Mouse (Mus musculus): ENCODE data around the gene Hist1h3h. TPM values are rescaled to one million over a fixed set of nuclear protein-coding genes. Genes with fewer than 3 reads are reported as not detected.
A peak's percentile ranks its signal among the peaks of the same experiment; 100 is the strongest.
"Not testable (repeated sequence)": the region's sequence is repeated elsewhere in the genome, so short reads cannot be mapped to it uniquely, and the experiment has no call there.

Hist1h3h gene
- polyA plus RNA-seq, 1 experiment from 2014 or later: 5.6 TPM

- H3K27me3 ChIP-seq (ENCODE audit: insufficient read depth, low read length): no peaks in the 10 kb centered on the region
- peaks cover 18% of the 10 kb centered on the region for H3K4me1 ChIP-seq (replicated peaks; ENCODE audit: insufficient read depth, low read length)
- H3K9ac ChIP-seq (ENCODE audit: low read depth, low read length): peak overlapping the region; percentile 57; the same call in 1 of the 2 replicates
- peak overlapping the region; percentile 33; the same call in 1 of the 2 replicates for H3K4me3 ChIP-seq (replicated peaks; ENCODE audit: low read depth, low read length)
- no peak for ATAC-seq (replicated peaks; ENCODE audit: low FRiP score, low read depth)
- H3K9me3 ChIP-seq (replicated peaks; ENCODE audit: low read length): no peaks in the 10 kb centered on the region
- DNase-seq (ENCODE audit: low spot score): peak; percentile 21
- H3K27ac ChIP-seq: peak overlapping the region; percentile 70; the same call in 1 of the 2 replicates
- H3K4me2 ChIP-seq (ENCODE audit: low read length): peak overlapping the region; percentile 64
- no peak for TF ChIP-seq CTCF (IDR thresholded peaks at IDR 0.05; ENCODE audit: low read depth)
- 44% methylated on average over 4 of the region's 4 CpGs for WGBS
- H3K36me3 ChIP-seq (ENCODE audit: insufficient read depth, low read length): no peaks in the 10 kb centered on the region
Measured at GRCm38 (mm10) chr13:21718381-21719080, 1.1 kb downstream of the Hist1h3h start.

DNA sequence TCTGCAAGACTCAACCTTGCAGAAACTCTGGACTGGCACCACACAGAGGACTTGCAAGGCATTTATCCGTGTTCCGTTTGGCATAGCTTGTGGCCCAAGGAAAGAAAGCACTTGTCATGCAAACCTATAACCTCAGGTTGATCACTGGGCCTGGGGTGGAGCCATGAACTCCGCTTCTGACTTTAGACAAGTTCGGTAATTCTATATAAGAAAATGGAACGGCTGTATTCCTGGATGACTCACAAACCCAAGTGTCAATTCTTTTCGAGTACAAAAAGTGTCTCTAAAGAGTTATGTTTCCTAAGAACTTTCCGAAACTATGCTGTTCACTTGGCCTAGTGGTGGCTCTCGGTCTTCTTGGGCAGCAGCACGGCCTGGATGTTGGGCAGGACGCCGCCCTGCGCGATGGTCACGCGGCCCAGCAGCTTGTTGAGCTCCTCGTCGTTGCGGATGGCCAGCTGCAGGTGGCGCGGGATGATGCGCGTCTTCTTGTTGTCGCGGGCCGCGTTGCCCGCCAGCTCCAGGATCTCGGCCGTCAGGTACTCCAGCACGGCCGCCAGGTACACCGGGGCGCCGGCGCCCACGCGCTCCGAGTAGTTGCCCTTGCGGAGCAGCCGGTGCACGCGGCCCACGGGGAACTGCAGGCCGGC, 3.8 kb downstream of the Hist1h3h start:
- peak; percentile 34 for DNase-seq (ENCODE audit: low spot score)
- 3% methylated on average over 19 of the region's 44 CpGs for WGBS
- not testable (repeated sequence) for H3K27me3 ChIP-seq (ENCODE audit: insufficient read depth, low read length); H3K9me3 ChIP-seq (replicated peaks; ENCODE audit: low read length); H3K36me3 ChIP-seq (ENCODE audit: insufficient read depth, low read length)
- H3K4me1 ChIP-seq (replicated peaks; ENCODE audit: insufficient read depth, low read length): peaks cover 16% of the 10 kb centered on the region
- H3K4me2 ChIP-seq (ENCODE audit: low read length): peak overlapping the region; percentile 62
- H3K4me3 ChIP-seq (replicated peaks; ENCODE audit: low read depth, low read length): peak overlapping the region; percentile 35
- H3K9ac ChIP-seq (ENCODE audit: low read depth, low read length): peak overlapping the region; percentile 36; the same call in 1 of the 2 replicates
- H3K27ac ChIP-seq: peak overlapping the region; percentile 87
- ATAC-seq (replicated peaks; ENCODE audit: low FRiP score, low read depth): peak; percentile 30; the same call in 1 of the 2 replicates

- peak; percentile 98 for DNase-seq (ENCODE audit: low spot score)
- Histone ChIP-seq H3K4me3 (replicated peaks; ENCODE audit: low read depth, low read length) (peak within 1 kb of the TSS; percentile 35), H3K9ac (ENCODE audit: low read depth, low read length) (peak within 1 kb of the TSS; percentile 46), H3K27ac (peak within 1 kb of the TSS; percentile 87), H3K4me1 (replicated peaks; ENCODE audit: insufficient read depth, low read length) (peaks cover 13% of the 10 kb centered on the region), H3K4me2 (ENCODE audit: low read length) (peak within 1 kb of the TSS; percentile 62)
- not testable (repeated sequence) for H3K27me3 ChIP-seq (ENCODE audit: insufficient read depth, low read length); H3K9me3 ChIP-seq (replicated peaks; ENCODE audit: low read length); H3K36me3 ChIP-seq (ENCODE audit: insufficient read depth, low read length)
- peak; percentile 95 for ATAC-seq (replicated peaks; ENCODE audit: low FRiP score, low read depth)
- under 1% methylated on average over 37 of the region's 37 CpGs for WGBS
Measured at GRCm38 (mm10) chr13:21721757-21722372, 4.4 kb downstream of the Hist1h3h start, which contains the start of gene Hist1h2bm. Gene Hist1h2bm (plus strand): TSS chr13:21722044.

DNA sequence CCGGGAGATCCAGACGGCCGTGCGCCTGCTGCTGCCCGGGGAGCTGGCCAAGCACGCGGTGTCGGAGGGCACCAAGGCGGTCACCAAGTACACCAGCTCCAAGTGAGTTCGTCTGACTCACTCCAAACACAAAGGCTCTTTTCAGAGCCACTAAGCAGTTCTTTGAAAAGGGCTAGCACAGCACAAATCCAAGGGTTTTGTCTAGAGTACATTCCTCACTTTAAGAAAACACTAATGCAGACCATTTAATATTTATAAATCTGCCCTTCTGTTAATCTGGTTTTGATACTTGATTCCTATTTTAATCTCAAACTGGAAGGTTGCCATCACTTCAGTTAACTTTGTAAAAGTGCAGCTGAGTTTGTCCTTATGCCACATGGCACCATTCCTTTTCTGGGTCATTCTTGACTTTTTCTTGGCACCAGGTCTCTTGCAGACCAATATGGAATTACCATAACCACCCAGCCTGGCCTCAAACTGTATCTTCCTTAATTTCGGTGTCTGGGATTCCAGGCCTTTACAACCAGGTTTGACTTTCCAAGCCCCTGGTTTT, 5.0 kb downstream of the Hist1h3h start:
- Histone ChIP-seq H3K27ac (peak overlapping the region; percentile 84), H3K4me2 (ENCODE audit: low read length) (peak overlapping the region; percentile 52), H3K4me1 (replicated peaks; ENCODE audit: insufficient read depth, low read length) (peaks cover 10% of the 10 kb centered on the region), H3K4me3 (replicated peaks; ENCODE audit: low read depth, low read length) (peak overlapping the region; percentile 16; the same call in 1 of the 2 replicates), H3K9me3 (replicated peaks; ENCODE audit: low read length) (no peaks in the 10 kb centered on the region), H3K27me3 (ENCODE audit: insufficient read depth, low read length) (no peaks in the 10 kb centered on the region), H3K9ac (ENCODE audit: low read depth, low read length) (peak overlapping the region; percentile 46; the same call in 1 of the 2 replicates), H3K36me3 (ENCODE audit: insufficient read depth, low read length) (no peaks in the 10 kb centered on the region)
- 4% methylated on average over 11 of the region's 11 CpGs for WGBS
- ATAC-seq (replicated peaks; ENCODE audit: low FRiP score, low read depth) (0 out of 2 replicates have a peak, but pooled peaks have one; percentile 20), DNase-seq (ENCODE audit: low spot score) (peak; percentile 37)
- TF ChIP-seq CTCF (IDR thresholded peaks at IDR 0.05; ENCODE audit: low read depth): no peak

- Histone ChIP-seq H3K4me3 (replicated peaks; ENCODE audit: low read depth, low read length) (no peak overlapping the region), H3K4me1 (replicated peaks; ENCODE audit: insufficient read depth, low read length) (peaks cover 7% of the 10 kb centered on the region), H3K27ac (no peak overlapping the region), H3K4me2 (ENCODE audit: low read length) (no peak overlapping the region), H3K27me3 (ENCODE audit: insufficient read depth, low read length) (no peaks in the 10 kb centered on the region), H3K36me3 (ENCODE audit: insufficient read depth, low read length) (no peaks in the 10 kb centered on the region), H3K9ac (ENCODE audit: low read depth, low read length) (no peak overlapping the region), H3K9me3 (replicated peaks; ENCODE audit: low read length) (no peaks in the 10 kb centered on the region)
- ATAC-seq (replicated peaks; ENCODE audit: low FRiP score, low read depth) (no peak), DNase-seq (ENCODE audit: low spot score) (peak; percentile 37)
- TF ChIP-seq CTCF (IDR thresholded peaks at IDR 0.05; ENCODE audit: low read depth): no peak; the same call in 1 of the 2 replicates
- WGBS: 34% methylated on average over 5 of the region's 5 CpGs
Measured at GRCm38 (mm10) chr13:21722993-21723836, 5.8 kb downstream of the Hist1h3h start.
